Mouse (Mus musculus) embryo, embryonic 10.5 days (tissue): Measurements from ENCODE around the gene Dtx4.

Source experiments
- DNase-seq: peaks from one replicate; pipeline ENCODE4 v3.0.0-alpha.2; 2015; ENCODE audit warnings: low spot score

The Dtx4 gene

GRCm38 (mm10) chr19:12466204-12466603 is 35.0 kb downstream of the Dtx4 start:
- peak; percentile 75 for DNase-seq

- DNase-seq: no peak
Measured at GRCm38 (mm10) chr19:12465530-12466144, 35.6 kb downstream of the Dtx4 start.

GRCm38 (mm10) chr19:12464674-12465073 is 36.6 kb downstream of the Dtx4 start:
- no peak for DNase-seq

GRCm38 (mm10) chr19:12464127-12464526 is 37.1 kb downstream of the Dtx4 start:
- no peak for DNase-seq

- peak; percentile 33 for DNase-seq
Measured at GRCm38 (mm10) chr19:12463722-12464035, 37.6 kb downstream of the Dtx4 start.

- no peak for DNase-seq
Measured at GRCm38 (mm10) chr19:12462851-12463721, 38.2 kb downstream of the Dtx4 start.

GRCm38 (mm10) chr19:12460282-12461249 is 40.7 kb downstream of the Dtx4 start, which contains the start of gene Mpeg1:
Mpeg1 (plus strand) TSS chr19:12460779.
- no peak for DNase-seq

- no peak for DNase-seq
Measured at GRCm38 (mm10) chr19:12459516-12459915, 41.7 kb downstream of the Dtx4 start.

- no peak for DNase-seq
Measured at GRCm38 (mm10) chr19:12457401-12458066, 43.7 kb downstream of the Dtx4 start.

- no peak for DNase-seq
Measured at GRCm38 (mm10) chr19:12445014-12445413, 56.2 kb downstream of the Dtx4 start.

- no peak for DNase-seq
Measured at GRCm38 (mm10) chr19:12442560-12442959, 58.7 kb downstream of the Dtx4 start.

- DNase-seq: no peak
Measured at GRCm38 (mm10) chr19:12440103-12440725, 61.0 kb downstream of the Dtx4 start.

GRCm38 (mm10) chr19:12439581-12439980 is 61.7 kb downstream of the Dtx4 start:
- no peak for DNase-seq

- no peak for DNase-seq
Measured at GRCm38 (mm10) chr19:12435750-12436524, 65.3 kb downstream of the Dtx4 start.

- DNase-seq: no peak
Measured at GRCm38 (mm10) chr19:12435011-12435416, 66.2 kb downstream of the Dtx4 start.

GRCm38 (mm10) chr19:12433033-12433432 is 68.2 kb downstream of the Dtx4 start:
- peak; percentile 67 for DNase-seq

GRCm38 (mm10) chr19:12427605-12428004 is 73.6 kb downstream of the Dtx4 start, which contains the start of gene Pfpl:
Pfpl (plus strand) TSS chr19:12427905.
- DNase-seq: no peak

- no peak for DNase-seq
Measured at GRCm38 (mm10) chr19:12427101-12427500, 74.2 kb downstream of the Dtx4 start.

GRCm38 (mm10) chr19:12421680-12422079 is 79.6 kb downstream of the Dtx4 start:
- no peak for DNase-seq

- DNase-seq: no peak
Measured at GRCm38 (mm10) chr19:12420555-12420954, 80.7 kb downstream of the Dtx4 start.
